Mouse (Mus musculus) ovary, postnatal 36 days (tissue): Measurements from ENCODE around the gene Gng8.

Source experiments
- DNase-seq: peaks from one replicate; pipeline ENCODE4 v3.0.0; 2022; ENCODE audit warnings: low spot score, mixed read lengths

Gng8 gene

GRCm38 (mm10) chr7:16891641-16892351, at the start of gene Gng8:
Gene Gng8, plus strand, starts transcription at chr7:16891786.
- peak; percentile 82 for DNase-seq

DNA sequence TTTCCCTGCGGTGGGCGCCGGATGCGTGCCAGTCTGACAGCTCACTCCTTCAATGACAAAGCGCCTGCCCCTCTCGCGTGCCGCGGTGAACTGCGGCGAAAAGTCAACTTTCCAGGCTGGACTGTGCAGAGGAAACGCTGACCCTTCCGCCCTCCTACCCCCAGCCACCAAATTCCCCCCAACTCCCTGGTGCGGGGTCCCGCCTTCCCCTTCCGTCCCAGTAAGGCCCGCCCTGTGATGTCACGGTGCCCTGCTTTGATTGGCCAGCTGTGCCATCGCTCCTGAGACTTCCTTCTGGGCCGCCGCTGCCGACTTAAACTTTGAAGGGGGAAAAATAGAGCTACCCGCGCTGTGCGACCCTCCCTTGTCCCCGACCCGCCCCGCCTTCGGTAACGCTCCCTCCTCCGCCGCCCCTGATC, 48.9 kb upstream of the Gng8 start, which contains the start of gene Prkd2:
Gene Prkd2 (plus strand): TSS at position 258 of the 419 bp plus-strand sequence.
- peak; percentile 88 for DNase-seq

DNA sequence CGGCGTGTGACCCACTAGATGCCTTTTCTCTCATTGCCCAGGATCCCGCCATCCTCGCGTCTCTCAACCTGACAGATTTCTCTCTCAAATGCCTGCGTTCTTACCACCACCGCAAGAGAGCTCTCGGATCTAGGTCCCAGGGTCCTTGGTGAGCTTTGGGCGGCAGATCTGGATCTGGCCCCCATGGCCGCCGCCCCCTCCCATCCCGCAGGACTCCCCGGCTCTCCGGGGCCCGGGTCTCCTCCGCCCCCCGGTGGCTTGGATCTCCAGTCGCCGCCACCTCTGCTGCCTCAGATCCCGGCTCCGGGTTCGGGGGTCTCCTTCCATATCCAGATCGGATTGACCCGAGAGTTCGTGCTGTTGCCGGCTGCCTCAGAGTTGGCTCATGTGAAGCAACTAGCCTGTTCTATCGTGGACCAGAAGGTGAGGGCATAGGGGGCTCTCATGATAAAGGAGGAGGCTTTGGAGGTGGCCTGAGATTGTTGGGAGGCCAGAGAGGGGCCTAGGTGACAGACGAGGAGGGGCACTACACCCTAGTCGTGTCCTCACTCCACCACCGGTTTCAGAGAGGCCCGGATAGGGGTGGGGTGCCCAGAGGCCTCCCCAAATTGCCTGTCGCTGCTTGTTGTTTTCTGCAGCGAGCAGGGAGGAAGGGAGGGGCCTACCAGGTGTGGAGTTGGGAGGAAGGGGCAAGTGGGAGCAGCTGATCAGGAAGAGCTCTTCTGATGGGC, 48.0 kb upstream of the Gng8 start:
- DNase-seq: no peak

GRCm38 (mm10) chr7:16844696-16845071, 46.9 kb upstream of the Gng8 start:
- DNase-seq: no peak

DNA sequence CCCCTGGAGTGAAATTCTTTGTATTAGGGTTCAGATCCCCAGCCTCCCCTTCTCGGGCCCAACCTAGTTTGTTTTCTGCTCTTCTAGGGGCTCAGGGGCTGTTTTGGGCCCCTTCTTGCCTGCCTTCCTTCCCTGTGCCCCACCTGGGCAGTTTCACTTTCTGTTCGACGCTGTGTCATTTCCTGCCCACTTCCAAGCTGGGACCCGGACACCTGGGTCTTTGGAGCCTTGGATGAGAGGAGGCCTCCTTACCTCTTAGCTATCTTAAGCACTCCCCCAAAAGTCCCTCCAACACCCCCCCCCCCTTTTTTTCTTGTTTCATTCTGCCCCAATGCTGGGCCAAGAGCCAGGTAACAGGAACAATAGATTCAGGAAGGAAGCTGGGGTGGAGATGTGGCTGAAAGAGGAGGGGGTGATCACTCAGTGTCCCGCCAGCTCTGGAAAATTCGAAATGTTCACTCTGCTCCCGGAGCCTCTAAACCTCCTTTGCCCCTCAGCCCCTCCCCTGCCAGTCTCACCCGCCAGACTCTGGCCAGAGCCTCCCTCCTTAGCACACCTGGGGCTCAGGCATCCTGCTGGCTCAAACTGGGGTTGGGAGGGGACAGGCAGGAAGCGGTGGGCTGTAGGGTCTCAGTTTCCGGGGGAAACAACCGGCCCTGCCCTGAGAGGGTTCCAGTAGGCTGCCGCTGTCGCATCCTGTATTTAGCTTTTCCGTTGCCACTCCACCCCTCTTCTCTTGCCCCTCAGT, 46.3 kb upstream of the Gng8 start:
- no peak for DNase-seq

- no peak for DNase-seq
Observed at GRCm38 (mm10) chr7:16845820-16846167, 45.8 kb upstream of the Gng8 start.

- DNase-seq: no peak
Observed at GRCm38 (mm10) chr7:16846775-16847174, 44.8 kb upstream of the Gng8 start.

GRCm38 (mm10) chr7:16847507-16847906, 44.1 kb upstream of the Gng8 start:
- no peak for DNase-seq

- DNase-seq: peak; percentile 42
Observed at GRCm38 (mm10) chr7:16848579-16848978, 43.0 kb upstream of the Gng8 start.

DNA sequence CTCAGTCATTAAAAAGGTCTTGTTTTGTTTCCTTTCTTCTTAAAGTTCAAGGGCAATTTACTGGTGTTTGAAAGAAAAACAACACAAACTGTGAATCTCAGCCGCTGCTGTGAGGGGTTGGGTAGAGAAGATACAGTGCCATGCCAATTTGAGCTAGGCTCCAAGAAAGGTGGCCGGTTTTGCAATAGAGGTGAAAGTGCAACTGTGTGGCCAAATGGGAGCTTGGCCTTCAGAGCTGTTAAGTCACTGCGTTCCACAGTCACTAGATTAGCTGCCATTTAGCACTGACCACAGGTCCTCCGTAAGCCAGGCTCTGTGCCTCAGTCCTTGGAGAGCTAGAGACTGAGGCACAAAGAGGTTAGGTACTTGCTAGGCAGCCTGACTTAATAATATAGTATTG, 40.0 kb upstream of the Gng8 start:
- no peak for DNase-seq

DNA sequence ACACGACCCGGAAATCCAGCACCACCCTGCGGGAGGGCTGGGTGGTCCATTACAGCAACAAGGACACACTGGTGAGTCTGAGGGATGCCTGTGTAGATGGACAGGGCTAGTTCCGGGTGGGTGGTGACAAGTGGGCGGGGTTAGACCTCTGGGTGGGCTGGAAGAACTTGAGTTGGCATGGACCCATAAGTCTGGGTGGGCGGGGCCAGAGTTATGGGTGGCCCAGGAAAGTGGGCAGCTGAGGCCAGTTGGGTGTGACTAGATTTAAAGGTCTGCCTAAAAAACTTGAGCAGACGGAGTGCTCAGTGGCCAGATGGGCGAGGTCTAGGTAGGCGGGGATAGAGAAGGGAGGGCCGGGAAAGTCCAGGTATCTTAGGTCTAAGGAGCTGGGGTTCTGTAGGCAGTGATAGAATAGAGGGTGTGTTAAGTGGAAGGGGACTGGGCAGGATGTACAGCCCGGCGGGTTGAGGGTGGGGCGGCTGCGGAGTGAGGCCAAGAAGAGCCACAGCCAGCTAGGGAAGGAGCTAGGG, 38.2 kb upstream of the Gng8 start:
- DNase-seq: no peak

DNA sequence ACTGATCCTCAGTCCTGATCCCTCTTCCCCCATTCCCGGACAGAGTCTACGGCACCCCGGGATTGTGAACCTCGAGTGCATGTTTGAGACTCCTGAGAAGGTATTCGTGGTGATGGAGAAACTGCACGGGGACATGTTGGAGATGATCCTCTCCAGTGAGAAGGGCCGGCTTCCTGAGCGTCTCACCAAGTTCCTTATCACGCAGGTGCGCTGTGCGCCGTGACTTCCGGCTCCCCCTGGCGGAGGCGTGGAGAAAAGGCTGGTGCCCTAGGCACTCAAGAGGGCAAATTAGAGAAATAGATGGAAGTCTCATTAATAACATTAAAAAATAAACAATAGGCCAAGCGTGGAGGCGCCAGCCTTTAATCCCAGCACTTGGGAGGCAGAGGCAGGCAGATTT, 33.2 kb upstream of the Gng8 start:
- DNase-seq: no peak

- no peak for DNase-seq
Observed at GRCm38 (mm10) chr7:16859902-16860651, 31.5 kb upstream of the Gng8 start.

GRCm38 (mm10) chr7:16867488-16867887, 24.1 kb upstream of the Gng8 start:
- DNase-seq: no peak

DNA sequence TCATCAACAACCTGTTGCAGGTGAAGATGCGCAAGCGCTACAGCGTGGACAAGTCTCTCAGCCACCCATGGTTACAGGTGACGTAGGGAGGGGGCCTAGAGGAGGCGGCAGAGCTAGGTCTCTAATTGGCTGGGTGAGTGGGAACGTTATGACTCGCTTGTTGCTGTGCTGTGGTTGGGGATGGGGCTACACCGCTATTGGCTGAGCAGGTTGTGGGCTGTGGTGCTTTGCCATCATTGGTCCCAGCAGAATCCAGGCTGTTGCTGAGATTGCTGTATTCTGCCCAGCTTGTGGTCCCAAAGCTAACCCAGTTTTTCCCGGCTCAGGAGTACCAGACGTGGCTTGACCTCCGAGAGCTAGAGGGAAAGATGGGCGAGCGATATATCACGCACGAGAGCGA, 22.1 kb upstream of the Gng8 start:
- no peak for DNase-seq

GRCm38 (mm10) chr7:16871600-16871999, 20.0 kb upstream of the Gng8 start:
- DNase-seq: no peak

DNA sequence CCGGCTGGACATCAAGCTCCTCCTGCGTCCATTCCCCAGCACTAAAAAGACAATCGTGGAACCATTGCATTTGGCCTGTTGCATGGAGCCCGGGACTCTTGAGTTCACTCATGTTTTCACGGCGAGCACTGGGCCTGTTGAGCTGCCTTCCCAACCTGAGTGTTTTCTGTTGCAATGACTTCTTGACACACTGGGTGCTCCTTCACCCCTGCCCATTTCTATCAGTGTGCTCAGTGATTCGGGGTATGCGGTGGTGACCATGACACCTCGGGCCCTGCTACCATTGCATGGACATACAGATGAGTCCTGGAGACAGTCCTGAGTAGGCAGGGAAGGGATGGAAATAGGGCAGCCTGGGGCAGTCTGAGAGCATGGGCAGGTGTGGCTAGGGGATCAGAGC, 19.1 kb upstream of the Gng8 start:
- DNase-seq: no peak

- DNase-seq: no peak
Observed at GRCm38 (mm10) chr7:16873392-16873791, 18.2 kb upstream of the Gng8 start.

- DNase-seq: peak; percentile 77
Observed at GRCm38 (mm10) chr7:16874190-16874589, 17.4 kb upstream of the Gng8 start.

DNA sequence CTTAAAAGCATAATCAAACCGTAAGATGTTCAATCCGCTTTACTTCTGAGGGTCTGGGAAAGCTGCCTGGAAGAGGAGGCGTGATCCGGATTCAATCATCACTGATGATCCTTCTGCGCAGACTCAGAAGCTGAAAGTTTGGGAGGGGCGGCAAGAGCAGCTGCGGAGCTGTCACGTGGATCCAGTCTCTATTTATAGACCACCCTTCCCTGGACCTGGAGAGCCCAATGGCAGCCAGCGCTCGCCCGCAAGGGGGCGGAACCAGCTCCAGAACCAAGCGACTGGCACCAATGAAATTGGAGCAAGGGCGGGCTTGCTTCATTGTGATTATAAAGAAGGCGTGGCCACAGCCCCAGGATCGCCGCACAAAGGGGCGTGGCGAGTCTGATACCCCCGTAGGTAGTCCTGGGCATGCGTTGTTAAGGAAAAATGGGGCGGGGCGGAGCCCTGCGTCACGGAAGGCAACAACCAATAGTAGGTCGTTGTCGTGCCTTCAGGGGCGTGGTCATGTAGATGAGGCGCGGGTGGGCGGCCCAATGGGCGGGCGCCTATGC, 16.8 kb upstream of the Gng8 start:
- DNase-seq: peak; percentile 99

DNA sequence AGATGAGACGGTGACA, 16.5 kb upstream of the Gng8 start, which contains the start of gene Dact3:
Gene Dact3 (plus strand): TSS at position 8 of the 16 bp plus-strand sequence.
- DNase-seq: no peak

GRCm38 (mm10) chr7:16875326-16875725, 16.3 kb upstream of the Gng8 start:
- DNase-seq: no peak
